In the genomic region with DNA sequence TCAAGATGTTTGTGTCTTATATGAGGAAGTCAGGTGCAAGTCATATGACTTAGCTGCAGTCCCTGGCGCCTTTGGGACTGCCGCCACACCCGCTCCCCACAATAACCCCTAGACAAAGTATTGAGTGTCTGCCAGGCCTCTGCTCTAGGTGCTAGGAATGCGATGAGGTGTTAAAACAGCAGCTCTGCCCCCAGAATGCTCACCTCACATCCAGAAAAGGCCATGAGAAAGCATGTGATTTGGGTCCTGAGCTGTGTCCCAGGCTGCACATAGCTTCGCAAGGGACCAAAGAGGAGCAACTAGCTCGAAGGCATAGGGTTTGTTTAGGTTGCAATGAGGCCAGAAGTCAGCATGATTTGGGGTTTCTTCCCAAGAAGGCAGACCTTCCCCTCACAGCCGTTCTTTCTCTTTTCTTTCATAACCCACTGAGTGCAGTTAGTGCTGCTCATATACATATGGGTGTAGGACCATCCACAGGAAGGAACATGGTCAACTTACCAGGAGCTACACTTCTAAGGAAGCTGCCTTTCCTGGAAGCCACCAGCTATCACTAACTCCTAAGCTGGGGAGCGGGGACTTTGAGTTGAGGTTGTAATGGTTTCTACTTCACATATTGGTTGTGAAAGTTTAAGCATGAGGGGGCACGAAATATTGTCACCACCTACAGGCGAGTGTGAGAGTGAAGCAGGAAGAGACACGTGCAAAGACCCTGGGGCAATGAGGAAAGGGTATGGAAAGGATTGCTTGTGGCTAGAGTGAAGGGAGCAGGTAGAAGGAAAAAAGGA, we compare ENCODE assay signal across 19 mouse cellular contexts.
"Had no signal": no experiment of that assay in that cellular context is flagged by ENCODE, and none has a peak within 500 bp of the region (broad histone marks: within the 10 kb centered on the region; RNA-seq: fewer than 3 reads in every experiment).

No protein-coding gene starts in this region.

- H3K9me3 ChIP-seq: limb, embryonic 10.5 days; limb, embryonic 13.5 days; liver, embryonic 13.5 days; midbrain, embryonic 13.5 days; neural tube, embryonic 12.5 days; neural tube, embryonic 15.5 days had no signal

- DNase-seq: kidney, postnatal 25 days; layer of hippocampus, adult 9-11 months; liver, embryonic 13.5 days; right cerebral cortex, adult 18-20 months; right cerebral cortex, postnatal 14 days; right cerebral cortex, postnatal 4 days; thymus, adult 2 months; thymus, postnatal 14 days; thymus, postnatal 4 days had no signal

- ATAC-seq: inflammation-experienced regulatory T-cells, adult 6 months; intestine, postnatal 0 days; midbrain, embryonic 13.5 days had no signal

- H3K4me1 ChIP-seq: limb, embryonic 10.5 days; limb, embryonic 13.5 days; liver, embryonic 13.5 days; midbrain, embryonic 13.5 days; neural tube, embryonic 12.5 days; neural tube, embryonic 15.5 days had no signal

- H3K36me3 ChIP-seq: limb, embryonic 10.5 days; limb, embryonic 13.5 days; liver, embryonic 13.5 days; midbrain, embryonic 13.5 days; neural tube, embryonic 12.5 days had no signal

- H3K27me3 ChIP-seq: liver, embryonic 13.5 days; midbrain, embryonic 13.5 days; neural tube, embryonic 12.5 days; neural tube, embryonic 15.5 days had no signal

- H3K27ac ChIP-seq: kidney, postnatal 0 days; limb, embryonic 10.5 days; limb, embryonic 13.5 days; liver, embryonic 13.5 days; macrophage; midbrain, embryonic 13.5 days; neural tube, embryonic 12.5 days; neural tube, embryonic 15.5 days; stomach, postnatal 0 days had no signal

- H3K4me3 ChIP-seq: limb, embryonic 10.5 days; limb, embryonic 13.5 days; liver, embryonic 13.5 days; midbrain, embryonic 13.5 days; neural tube, embryonic 12.5 days; neural tube, embryonic 15.5 days had no signal

- H3K4me2 ChIP-seq: limb, embryonic 13.5 days; liver, embryonic 13.5 days; midbrain, embryonic 13.5 days; neural tube, embryonic 12.5 days; neural tube, embryonic 15.5 days had no signal

- H3K9ac ChIP-seq: limb, embryonic 13.5 days; liver, embryonic 13.5 days; midbrain, embryonic 13.5 days; neural tube, embryonic 12.5 days; neural tube, embryonic 15.5 days had no signal
